In genomic region chr9:63673494-63673805, GRCm38 (mm10) we compare ENCODE assay signal across 13 mouse cellular contexts.
A peak's percentile ranks its signal among the peaks of the same experiment; 100 is the strongest.
DNase-seq lines count a peak whose midpoint lies in the region; ATAC-seq and TF ChIP-seq lines count a peak whose summit lies in the region.
"Had no signal": no experiment of that assay in that cellular context is flagged by ENCODE, and none has a peak within 500 bp of the region (broad histone marks: within the 10 kb centered on the region; RNA-seq: fewer than 3 reads in every experiment).

No protein-coding gene starts in this region.

- ATAC-seq in heart, embryonic 13.5 days (ENCODE audit: extremely low read depth, insufficient number of reproducible peaks, low FRiP score, low TSS enrichment) = no peak
- ATAC-seq in limb, embryonic 13.5 days (ENCODE audit: low FRiP score, low read depth) = no peak; the same call in 1 of the 2 replicates
- no peak for ATAC-seq in stomach, embryonic 16.5 days (ENCODE audit: insufficient read depth, low FRiP score)

- no peaks in the 10 kb centered on the region for H3K27me3 ChIP-seq in heart, embryonic 13.5 days (replicated peaks)
- H3K27me3 ChIP-seq in limb, embryonic 13.5 days = no peaks in the 10 kb centered on the region
- H3K27me3 ChIP-seq in stomach, embryonic 16.5 days (ENCODE audit: control insufficient read depth, insufficient read depth, low read length) = no peaks in the 10 kb centered on the region
- H3K27me3 ChIP-seq: embryonic facial prominence, embryonic 13.5 days; hindbrain, embryonic 13.5 days had no signal

- no peak overlapping the region for H3K9ac ChIP-seq in heart, embryonic 13.5 days
- H3K9ac ChIP-seq in limb, embryonic 13.5 days = no peak overlapping the region
- H3K9ac ChIP-seq in stomach, embryonic 16.5 days (ENCODE audit: low read length) = no peak overlapping the region
- H3K9ac ChIP-seq: embryonic facial prominence, embryonic 13.5 days; hindbrain, embryonic 13.5 days; liver, embryonic 14.5 days had no signal

- no peaks in the 10 kb centered on the region for H3K9me3 ChIP-seq in heart, embryonic 13.5 days
- H3K9me3 ChIP-seq in limb, embryonic 13.5 days = no peaks in the 10 kb centered on the region
- no peaks in the 10 kb centered on the region for H3K9me3 ChIP-seq in stomach, embryonic 16.5 days (replicated peaks; ENCODE audit: control insufficient read depth, low read length)
- H3K9me3 ChIP-seq: embryonic facial prominence, embryonic 13.5 days; hindbrain, embryonic 13.5 days had no signal

- H3K4me2 ChIP-seq in heart, embryonic 13.5 days = no peak overlapping the region
- H3K4me2 ChIP-seq in limb, embryonic 13.5 days (replicated peaks) = no peak overlapping the region
- H3K4me2 ChIP-seq in stomach, embryonic 16.5 days (ENCODE audit: low read depth, low read length) = no peak overlapping the region
- H3K4me2 ChIP-seq: embryonic facial prominence, embryonic 13.5 days; hindbrain, embryonic 13.5 days had no signal

- no peak for DNase-seq in heart, postnatal 25 days (ENCODE audit: low spot score)
- no peak for DNase-seq in layer of hippocampus, adult 2 months (ENCODE audit: low spot score in 2 of 2)
- DNase-seq in layer of hippocampus, adult 11-12 months (ENCODE audit: low spot score) = no peak
- no peak for DNase-seq in urinary bladder, postnatal 36 days (ENCODE audit: low spot score in 2 of 2)
- DNase-seq: cerebellum, adult 2 months; right cerebral cortex, postnatal 14 days; thymus, postnatal 36 days had no signal

- intact Hi-C loops in heart, postnatal 25 days (cut with DNase I) = no loop called here

- H3K27ac ChIP-seq in heart, embryonic 13.5 days (replicated peaks) = 0 out of 2 replicates have a peak overlapping the region, but pooled peaks have one; percentile 48
- 0 out of 2 replicates have a peak overlapping the region, but pooled peaks have one; percentile 19 for H3K27ac ChIP-seq in layer of hippocampus, adult 2 months
- H3K27ac ChIP-seq in limb, embryonic 13.5 days = peak overlapping the region; percentile 61; the same call in 1 of the 2 replicates
- H3K27ac ChIP-seq in stomach, embryonic 16.5 days (ENCODE audit: low read length) = peak overlapping the region; percentile 64
- H3K27ac ChIP-seq: embryonic facial prominence, embryonic 13.5 days; hindbrain, embryonic 13.5 days; liver, embryonic 14.5 days had no signal

- H3K4me1 ChIP-seq in heart, embryonic 13.5 days = peaks cover 69% of the 10 kb centered on the region
- H3K4me1 ChIP-seq in limb, embryonic 13.5 days = peaks cover 48% of the 10 kb centered on the region
- peaks cover 36% of the 10 kb centered on the region for H3K4me1 ChIP-seq in stomach, embryonic 16.5 days (ENCODE audit: control insufficient read depth, insufficient read depth, low read length)

- peaks cover 5% of the 10 kb centered on the region for H3K36me3 ChIP-seq in heart, embryonic 13.5 days
- peaks cover 15% of the 10 kb centered on the region for H3K36me3 ChIP-seq in limb, embryonic 13.5 days
- H3K36me3 ChIP-seq in stomach, embryonic 16.5 days (ENCODE audit: control insufficient read depth, insufficient read depth, low read length) = no peaks in the 10 kb centered on the region
- H3K36me3 ChIP-seq: hindbrain, embryonic 13.5 days had no signal

- H3K4me3 ChIP-seq in heart, embryonic 13.5 days = no peak overlapping the region
- no peak overlapping the region for H3K4me3 ChIP-seq in layer of hippocampus, adult 2 months
- no peak overlapping the region for H3K4me3 ChIP-seq in limb, embryonic 13.5 days
- H3K4me3 ChIP-seq in stomach, embryonic 16.5 days (replicated peaks; ENCODE audit: low read length) = no peak overlapping the region
- H3K4me3 ChIP-seq: embryonic facial prominence, embryonic 13.5 days; hindbrain, embryonic 13.5 days had no signal

- TF ChIP-seq CTCF in layer of hippocampus, adult 2 months (conservative IDR thresholded peaks at IDR 0.05) = no peak

- whole genome bisulfite sequencing in heart, embryonic 13.5 days = 63% methylated on average over 3 of the region's 3 CpGs
- WGBS in limb, embryonic 13.5 days = 73% methylated on average over 3 of the region's 3 CpGs
- 67% methylated on average over 3 of the region's 3 CpGs for WGBS in stomach, embryonic 16.5 days
